Mouse (Mus musculus) retina, adult 2 months (tissue): Measurements from ENCODE around the gene Herc2.

Source experiments
- DNase-seq: peaks from one replicate; pipeline ENCODE4 v3.0.0-alpha.2; 2012; ENCODE audit warnings: low read depth, low spot score

Gene Herc2

GRCm38 (mm10) chr7:56066634-56067033 is 16.6 kb downstream of the Herc2 start:
- DNase-seq: no peak

- no peak for DNase-seq
Observed at GRCm38 (mm10) chr7:56071724-56072123, 21.7 kb downstream of the Herc2 start.

- DNase-seq: no peak
Observed at GRCm38 (mm10) chr7:56083034-56083433, 33.0 kb downstream of the Herc2 start.

- no peak for DNase-seq
Observed at GRCm38 (mm10) chr7:56089097-56089496, 39.1 kb downstream of the Herc2 start.

- no peak for DNase-seq
Observed at GRCm38 (mm10) chr7:56091445-56091844, 41.4 kb downstream of the Herc2 start.

- no peak for DNase-seq
Observed at GRCm38 (mm10) chr7:56102293-56102847, 52.4 kb downstream of the Herc2 start.

GRCm38 (mm10) chr7:56112999-56113398 is 63.0 kb downstream of the Herc2 start:
- no peak for DNase-seq

- no peak for DNase-seq
Observed at GRCm38 (mm10) chr7:56114148-56114547, 64.2 kb downstream of the Herc2 start.

- no peak for DNase-seq
Observed at GRCm38 (mm10) chr7:56120968-56121367, 71.0 kb downstream of the Herc2 start.

- DNase-seq: no peak
Observed at GRCm38 (mm10) chr7:56121425-56121824, 71.4 kb downstream of the Herc2 start.

GRCm38 (mm10) chr7:56128080-56128479 is 78.1 kb downstream of the Herc2 start:
- no peak for DNase-seq

GRCm38 (mm10) chr7:56129577-56129976 is 79.6 kb downstream of the Herc2 start:
- no peak for DNase-seq

GRCm38 (mm10) chr7:56131548-56131947 is 81.6 kb downstream of the Herc2 start:
- no peak for DNase-seq

GRCm38 (mm10) chr7:56138706-56139105 is 88.7 kb downstream of the Herc2 start:
- no peak for DNase-seq

GRCm38 (mm10) chr7:56146424-56146823 is 96.4 kb downstream of the Herc2 start:
- no peak for DNase-seq

GRCm38 (mm10) chr7:56148925-56149324 is 98.9 kb downstream of the Herc2 start:
- DNase-seq: no peak

GRCm38 (mm10) chr7:56151885-56152676 is 102.1 kb downstream of the Herc2 start:
- DNase-seq: no peak

GRCm38 (mm10) chr7:56153161-56153560 is 103.2 kb downstream of the Herc2 start:
- DNase-seq: no peak

- DNase-seq: no peak
Observed at GRCm38 (mm10) chr7:56153625-56154024, 103.6 kb downstream of the Herc2 start.

GRCm38 (mm10) chr7:56163316-56163715 is 113.3 kb downstream of the Herc2 start:
- no peak for DNase-seq

GRCm38 (mm10) chr7:56168713-56169112 is 118.7 kb downstream of the Herc2 start:
- DNase-seq: no peak

- DNase-seq: no peak
Observed at GRCm38 (mm10) chr7:56177371-56177770, 127.4 kb downstream of the Herc2 start.

GRCm38 (mm10) chr7:56191041-56191440 is 141.0 kb downstream of the Herc2 start:
- DNase-seq: no peak
